Mouse (Mus musculus): ENCODE measurements around the gene Rnf213. TPM values are rescaled to one million over a fixed set of nuclear protein-coding genes. Genes with fewer than 3 reads are reported as not detected.
A peak's percentile ranks its signal among the peaks of the same experiment; 100 is the strongest.

Rnf213 gene
- 16.7 TPM for polyA plus RNA-seq (2012; fragmentation: generic; extraction: Trizol)

DNA sequence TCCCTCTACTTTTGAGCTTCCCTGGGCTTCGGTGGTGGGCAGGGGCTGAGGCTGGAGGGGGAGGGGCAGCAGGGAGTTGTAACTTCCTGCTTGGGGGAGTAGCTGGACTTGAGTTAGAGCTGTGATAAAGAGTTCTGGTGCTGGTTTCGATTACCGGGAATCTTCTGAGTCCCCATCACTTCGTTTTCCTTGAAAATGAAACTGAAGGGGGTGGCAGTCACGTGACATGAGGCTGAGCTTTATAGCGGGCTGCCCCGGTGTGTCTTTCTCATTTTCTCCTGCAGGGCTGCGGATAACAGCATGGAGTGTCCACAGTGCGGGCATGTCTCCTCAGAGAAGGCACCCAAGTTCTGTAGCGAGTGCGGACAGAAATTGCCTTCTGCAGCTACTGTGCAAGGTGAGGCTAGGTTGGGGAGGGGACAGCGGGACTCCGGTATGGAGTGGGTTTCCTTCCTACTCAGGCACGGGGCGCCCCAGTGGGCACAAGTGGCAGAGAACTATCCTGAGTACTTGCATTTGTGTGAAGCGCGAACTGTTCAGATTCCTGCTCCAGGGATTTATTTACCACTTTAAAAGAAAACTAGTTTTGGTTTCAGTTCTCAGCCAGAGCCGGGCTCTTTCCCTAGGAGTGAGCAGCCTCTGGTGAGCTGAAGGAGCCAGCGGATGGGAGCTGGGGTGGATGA, at the start of gene Rnf213:
Rnf213 (plus strand) TSS at position 301 of the 683 bp plus-strand sequence.
- Histone ChIP-seq H3K4me2 (ENCODE audit: low read depth) (peak within 1 kb of the TSS; percentile 85), H3K79me2 (ENCODE audit: control insufficient read depth, insufficient read depth) (peaks cover 3% of the 10 kb centered on the region), H3K27me3 (ENCODE audit: control insufficient read depth, insufficient read depth, insufficient read length) (no peaks in the 10 kb centered on the region), H3K36me3 (ENCODE audit: control insufficient read depth, insufficient read depth) (no peaks in the 10 kb centered on the region), H3K4me3 (peak within 1 kb of the TSS; percentile 91), H3ac (ENCODE audit: control insufficient read depth, insufficient read length) (peak within 1 kb of the TSS; percentile 7)
- TF ChIP-seq POLR2A (IDR thresholded peaks at IDR 0.05; ENCODE audit: insufficient read length, low read depth) (peak; percentile 56), REST (IDR thresholded peaks at IDR 0.05; ENCODE audit: insufficient read depth, insufficient read length) (no peak), MAX (IDR thresholded peaks at IDR 0.05; ENCODE audit: low read depth) (no peak), TCF12 (IDR thresholded peaks at IDR 0.05; ENCODE audit: insufficient read depth, poor library complexity, severe bottlenecking) (no peak), USF1 (IDR thresholded peaks at IDR 0.05; ENCODE audit: low read depth) (peak; percentile 98), TCF3 (IDR thresholded peaks at IDR 0.05; ENCODE audit: insufficient read length, low read depth) (no peak), E2F4 (IDR thresholded peaks at IDR 0.05; ENCODE audit: insufficient read depth) (no peak), MYOD1 (IDR thresholded peaks at IDR 0.05; ENCODE audit: control insufficient read depth in 1 of 3, insufficient read length in 2 of 3, low read depth in 2 of 3) (no peak), POLR2AphosphoS2 (IDR thresholded peaks at IDR 0.05; ENCODE audit: insufficient read length, low read depth) (peak; percentile 52), SRF (IDR thresholded peaks at IDR 0.05; ENCODE audit: control insufficient read depth, insufficient read length, low read depth) (no peak), CEBPB (IDR thresholded peaks at IDR 0.05; ENCODE audit: insufficient read depth, poor library complexity, severe bottlenecking) (no peak), MYOG (IDR thresholded peaks at IDR 0.05; ENCODE audit: control insufficient read depth in 1 of 3, insufficient read depth in 1 of 3, insufficient read length in 2 of 3, low read depth in 2 of 3) (no peak)

- TF ChIP-seq MAX (IDR thresholded peaks at IDR 0.05; ENCODE audit: low read depth) (no peak), USF1 (IDR thresholded peaks at IDR 0.05; ENCODE audit: low read depth) (no peak), CEBPB (IDR thresholded peaks at IDR 0.05; ENCODE audit: insufficient read depth, poor library complexity, severe bottlenecking) (no peak), SRF (IDR thresholded peaks at IDR 0.05; ENCODE audit: control insufficient read depth, insufficient read length, low read depth) (no peak), E2F4 (IDR thresholded peaks at IDR 0.05; ENCODE audit: insufficient read depth) (no peak)
Measured at GRCm38 (mm10) chr11:119344178-119344577, 48.7 kb upstream of the Rnf213 start.

GRCm38 (mm10) chr11:119344865-119345264, 48.0 kb upstream of the Rnf213 start:
- no peak for TF ChIP-seq MYOD1 (IDR thresholded peaks at IDR 0.05; ENCODE audit: control insufficient read depth in 1 of 3, insufficient read length in 2 of 3, low read depth in 2 of 3)
- TF ChIP-seq CEBPB (IDR thresholded peaks at IDR 0.05; ENCODE audit: insufficient read depth, poor library complexity, severe bottlenecking) = no peak
- no peak for TF ChIP-seq POLR2AphosphoS2 (IDR thresholded peaks at IDR 0.05; ENCODE audit: insufficient read length, low read depth)
- TF ChIP-seq E2F4 (IDR thresholded peaks at IDR 0.05; ENCODE audit: insufficient read depth) = no peak
- TF ChIP-seq TCF12 (IDR thresholded peaks at IDR 0.05; ENCODE audit: insufficient read depth, poor library complexity, severe bottlenecking) = no peak
- no peak for TF ChIP-seq MYOG (IDR thresholded peaks at IDR 0.05; ENCODE audit: control insufficient read depth in 1 of 3, insufficient read depth in 1 of 3, insufficient read length in 2 of 3, low read depth in 2 of 3)
- no peak for TF ChIP-seq POLR2A (IDR thresholded peaks at IDR 0.05; ENCODE audit: insufficient read length, low read depth)
- TF ChIP-seq MAX (IDR thresholded peaks at IDR 0.05; ENCODE audit: low read depth) = no peak
- TF ChIP-seq USF1 (IDR thresholded peaks at IDR 0.05; ENCODE audit: low read depth) = no peak
- no peak for TF ChIP-seq SRF (IDR thresholded peaks at IDR 0.05; ENCODE audit: control insufficient read depth, insufficient read length, low read depth)
- TF ChIP-seq REST (IDR thresholded peaks at IDR 0.05; ENCODE audit: insufficient read depth, insufficient read length) = no peak
- no peak for TF ChIP-seq TCF3 (IDR thresholded peaks at IDR 0.05; ENCODE audit: insufficient read length, low read depth)
- Histone ChIP-seq H3K27me3 (ENCODE audit: control insufficient read depth, insufficient read depth, insufficient read length) (peaks cover 44% of the 10 kb centered on the region), H3K36me3 (ENCODE audit: control insufficient read depth, insufficient read depth) (no peaks in the 10 kb centered on the region), H3K4me2 (ENCODE audit: low read depth) (no peak overlapping the region), H3K4me3 (no peak overlapping the region), H3ac (ENCODE audit: control insufficient read depth, insufficient read length) (no peak overlapping the region), H3K79me2 (ENCODE audit: control insufficient read depth, insufficient read depth) (no peaks in the 10 kb centered on the region)

More at GRCm38 (mm10) chr11:119344178-119344577, 48.7 kb upstream of the Rnf213 start:
- H3K79me2 ChIP-seq (ENCODE audit: control insufficient read depth, insufficient read depth) = no peaks in the 10 kb centered on the region
- H3K4me3 ChIP-seq = no peak overlapping the region
- no peak overlapping the region for H3ac ChIP-seq (ENCODE audit: control insufficient read depth, insufficient read length)
- H3K4me2 ChIP-seq (ENCODE audit: low read depth) = no peak overlapping the region
- peaks cover 44% of the 10 kb centered on the region for H3K27me3 ChIP-seq (ENCODE audit: control insufficient read depth, insufficient read depth, insufficient read length)
- H3K36me3 ChIP-seq (ENCODE audit: control insufficient read depth, insufficient read depth) = no peaks in the 10 kb centered on the region

DNA sequence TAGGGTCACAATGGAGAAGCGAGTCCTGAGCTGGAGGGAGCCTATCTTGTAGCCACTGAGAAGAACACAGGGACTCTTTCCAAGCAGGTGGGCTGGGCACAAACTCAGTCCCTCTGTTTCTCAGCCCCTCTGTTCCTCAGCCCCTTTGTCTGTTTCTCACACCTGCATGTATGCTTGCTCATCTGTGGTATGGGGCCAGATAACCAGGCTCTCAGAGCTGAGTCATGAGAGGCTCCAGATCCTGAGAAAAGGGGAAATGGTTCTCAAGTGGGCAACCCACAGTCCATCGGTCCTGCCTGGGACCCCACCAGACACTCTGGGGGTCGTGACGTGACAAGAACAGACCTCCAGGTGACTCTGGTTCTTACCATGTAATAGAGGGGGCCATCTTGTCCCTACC, 45.8 kb upstream of the Rnf213 start:
- H3K4me2 ChIP-seq (ENCODE audit: low read depth) = no peak overlapping the region
- H3K79me2 ChIP-seq (ENCODE audit: control insufficient read depth, insufficient read depth) = no peaks in the 10 kb centered on the region
- no peak for TF ChIP-seq SRF (IDR thresholded peaks at IDR 0.05; ENCODE audit: control insufficient read depth, insufficient read length, low read depth)
- TF ChIP-seq E2F4 (IDR thresholded peaks at IDR 0.05; ENCODE audit: insufficient read depth) = no peak
- no peak for TF ChIP-seq MAX (IDR thresholded peaks at IDR 0.05; ENCODE audit: low read depth)
- TF ChIP-seq MYOG (IDR thresholded peaks at IDR 0.05; ENCODE audit: control insufficient read depth in 1 of 3, insufficient read depth in 1 of 3, insufficient read length in 2 of 3, low read depth in 2 of 3) = no peak
- TF ChIP-seq TCF3 (IDR thresholded peaks at IDR 0.05; ENCODE audit: insufficient read length, low read depth) = no peak
- no peak for TF ChIP-seq USF1 (IDR thresholded peaks at IDR 0.05; ENCODE audit: low read depth)
- no peak for TF ChIP-seq MYOD1 (IDR thresholded peaks at IDR 0.05; ENCODE audit: control insufficient read depth in 1 of 3, insufficient read length in 2 of 3, low read depth in 2 of 3)
- no peak for TF ChIP-seq TCF12 (IDR thresholded peaks at IDR 0.05; ENCODE audit: insufficient read depth, poor library complexity, severe bottlenecking)
- TF ChIP-seq POLR2AphosphoS2 (IDR thresholded peaks at IDR 0.05; ENCODE audit: insufficient read length, low read depth) = no peak
- no peak for TF ChIP-seq POLR2A (IDR thresholded peaks at IDR 0.05; ENCODE audit: insufficient read length, low read depth)
- TF ChIP-seq REST (IDR thresholded peaks at IDR 0.05; ENCODE audit: insufficient read depth, insufficient read length) = no peak
- no peak for TF ChIP-seq CEBPB (IDR thresholded peaks at IDR 0.05; ENCODE audit: insufficient read depth, poor library complexity, severe bottlenecking)
- H3ac ChIP-seq (ENCODE audit: control insufficient read depth, insufficient read length) = no peak overlapping the region
- no peaks in the 10 kb centered on the region for H3K36me3 ChIP-seq (ENCODE audit: control insufficient read depth, insufficient read depth)
- H3K27me3 ChIP-seq (ENCODE audit: control insufficient read depth, insufficient read depth, insufficient read length) = peaks cover 35% of the 10 kb centered on the region
- H3K4me3 ChIP-seq = no peak overlapping the region
